In the genomic region with DNA sequence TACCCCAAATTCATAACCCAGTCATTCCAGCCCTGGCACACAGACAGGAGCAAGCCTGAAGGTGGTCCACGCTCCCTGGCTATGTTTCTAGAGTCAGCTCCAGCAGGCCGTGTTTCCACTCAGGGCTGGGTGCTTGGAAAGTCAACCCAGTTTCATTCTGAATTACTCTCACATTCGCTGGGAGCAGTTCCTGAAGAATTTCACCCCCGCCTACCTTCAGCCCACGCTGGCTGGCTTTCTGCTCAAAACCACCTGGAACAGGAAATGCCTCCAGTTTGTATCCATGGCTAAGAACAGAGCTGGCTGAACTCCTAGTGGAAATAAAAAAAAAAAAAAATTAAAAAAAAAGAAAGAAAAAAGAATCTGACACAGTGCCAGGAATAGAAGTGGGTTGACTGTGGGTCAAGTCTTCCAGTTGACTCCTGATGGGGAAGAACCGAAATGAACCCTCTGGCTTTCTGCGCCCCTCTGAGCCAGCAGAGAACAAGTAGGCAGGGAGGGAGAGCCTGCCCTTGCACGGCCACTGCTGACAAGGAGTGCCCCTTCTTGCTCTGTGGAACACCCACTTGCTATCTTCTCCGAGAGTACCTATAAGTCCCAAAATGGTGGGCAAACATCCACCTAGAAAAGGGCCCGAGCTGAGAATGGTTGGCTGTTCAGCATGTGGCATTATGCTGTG, we compare ENCODE assay signal across 10 mouse cellular contexts.
DNase-seq lines count a peak whose midpoint lies in the region; ATAC-seq lines count a peak whose summit lies in the region.
"Had no signal": no experiment of that assay in that cellular context is flagged by ENCODE, and none has a peak within 500 bp of the region (broad histone marks: within the 10 kb centered on the region; RNA-seq: fewer than 3 reads in every experiment).

No protein-coding gene starts in this region.

- no peaks in the 10 kb centered on the region for H3K27me3 ChIP-seq in neural tube, embryonic 13.5 days
- no peaks in the 10 kb centered on the region for H3K27me3 ChIP-seq in neural tube, embryonic 15.5 days (replicated peaks)
- H3K27me3 ChIP-seq: neural tube, embryonic 12.5 days had no signal

- DNase-seq in cerebellum, adult 9-10 months, result peak; percentile 31
- DNase-seq in cerebellum, postnatal 10 days, result no peak
- DNase-seq in left cerebral cortex, adult 8-10 months (ENCODE audit: low spot score in 2 of 2), result peak; percentile 43 to 78
- peak; percentile 84 for DNase-seq in telencephalon, adult 2 months (ENCODE audit: low read depth, low spot score)
- DNase-seq in testis, postnatal 14 days (ENCODE audit: low spot score), result no peak
- DNase-seq: thymus, adult 2 months had no signal

- no peak overlapping the region for H3K4me2 ChIP-seq in neural tube, embryonic 13.5 days
- no peak overlapping the region for H3K4me2 ChIP-seq in neural tube, embryonic 15.5 days
- H3K4me2 ChIP-seq: neural tube, embryonic 12.5 days had no signal

- no peaks in the 10 kb centered on the region for H3K9me3 ChIP-seq in neural tube, embryonic 13.5 days
- no peaks in the 10 kb centered on the region for H3K9me3 ChIP-seq in neural tube, embryonic 15.5 days (replicated peaks)
- H3K9me3 ChIP-seq: neural tube, embryonic 12.5 days had no signal

- ATAC-seq in neural tube, embryonic 13.5 days (ENCODE audit: low read depth), result no peak
- ATAC-seq in neural tube, embryonic 15.5 days (ENCODE audit: low FRiP score), result no peak
- ATAC-seq in erythroid progenitor cell, adult 5-6 weeks (replicated peaks; ENCODE audit: low FRiP score, poor library complexity, severe bottlenecking), result no peak

- H3K27ac ChIP-seq in neural tube, embryonic 13.5 days (replicated peaks), result peak overlapping the region; percentile 2; the same call in 1 of the 2 replicates
- H3K27ac ChIP-seq in neural tube, embryonic 15.5 days (replicated peaks), result no peak overlapping the region
- H3K27ac ChIP-seq: neural tube, embryonic 12.5 days had no signal

- H3K9ac ChIP-seq in neural tube, embryonic 13.5 days, result no peak overlapping the region
- H3K9ac ChIP-seq in neural tube, embryonic 15.5 days (replicated peaks), result no peak overlapping the region
- H3K9ac ChIP-seq: neural tube, embryonic 12.5 days had no signal

- 85% methylated on average over 10 of the region's 10 CpGs for WGBS in neural tube, embryonic 13.5 days
- WGBS in neural tube, embryonic 15.5 days, result 81% methylated on average over 10 of the region's 10 CpGs

- H3K4me3 ChIP-seq in neural tube, embryonic 13.5 days, result no peak overlapping the region
- H3K4me3 ChIP-seq in neural tube, embryonic 15.5 days (replicated peaks), result no peak overlapping the region
- H3K4me3 ChIP-seq: neural tube, embryonic 12.5 days had no signal

- no peaks in the 10 kb centered on the region for H3K4me1 ChIP-seq in neural tube, embryonic 13.5 days (replicated peaks)
- H3K4me1 ChIP-seq in neural tube, embryonic 15.5 days, result no peaks in the 10 kb centered on the region
- H3K4me1 ChIP-seq: neural tube, embryonic 12.5 days had no signal

- H3K36me3 ChIP-seq in neural tube, embryonic 13.5 days, result no peaks in the 10 kb centered on the region
- no peaks in the 10 kb centered on the region for H3K36me3 ChIP-seq in neural tube, embryonic 15.5 days
- H3K36me3 ChIP-seq: neural tube, embryonic 12.5 days had no signal

Comparison
In these comparisons a context has a peak if more than half of its experiments do, and no peak if none do; other contexts are left out.
1. DNase-seq: peak in cerebellum, adult 9-10 months (single experiment), left cerebral cortex, adult 8-10 months (2 of 2) and telencephalon, adult 2 months (single experiment); none in cerebellum, postnatal 10 days (0 of 2) and testis, postnatal 14 days (single experiment).